Mouse (Mus musculus) liver, embryonic 16.5 days (tissue): ENCODE data around the gene Ednra. TPM values are rescaled to one million over a fixed set of nuclear protein-coding genes. Genes with fewer than 3 reads are reported as not detected.

Experiments used
- ATAC-seq: fragments of 200-750 bp; cut with Nextera tagmentation; 2 replicates; pipeline ENCODE4 v1.8.0; 2017; ENCODE audit warnings: low read depth, mild to moderate bottlenecking, moderate number of reproducible peaks, moderate library complexity
- H3K27ac ChIP-seq: fragments of 300-500 bp; sonication (generic); 2 replicates; pipeline ENCODE4 v1.5.1; 2014; ENCODE audit warnings: mild to moderate bottlenecking, low read length
- H3K27me3 ChIP-seq: fragments of 300-500 bp; sonication (generic); 2 replicates; pipeline ENCODE4 v1.6.1; 2014; ENCODE audit warnings: low read depth, low read length, mixed read lengths; ENCODE audit not compliant: control insufficient read depth, insufficient read depth
- H3K36me3 ChIP-seq: fragments of 300-500 bp; sonication (generic); 2 replicates; pipeline ENCODE4 v1.6.1; 2014; ENCODE audit warnings: mild to moderate bottlenecking; ENCODE audit not compliant: control insufficient read depth, insufficient read depth
- H3K4me1 ChIP-seq: fragments of 300-500 bp; sonication (generic); 2 replicates; pipeline ENCODE4 v1.6.1; 2014; ENCODE audit warnings: low read depth, low read length, mixed read lengths; ENCODE audit not compliant: control insufficient read depth
- H3K4me2 ChIP-seq: fragments of 300-500 bp; sonication (generic); 2 replicates; pipeline ENCODE4 v1.6.1; 2014; ENCODE audit warnings: low read depth, low read length, mixed read lengths
- H3K4me3 ChIP-seq: fragments of 300-500 bp; sonication (generic); 2 replicates; pipeline ENCODE4 v1.5.1; 2014; ENCODE audit warnings: low read depth, mild to moderate bottlenecking, low read length
- H3K9ac ChIP-seq: fragments of 300-500 bp; sonication (generic); 2 replicates; pipeline ENCODE4 v1.6.1; 2014; ENCODE audit warnings: low read depth, low read length
- H3K9me3 ChIP-seq: fragments of 300-500 bp; sonication (generic); replicated peaks from 2 replicates; pipeline ENCODE4 v1.6.1; 2016; ENCODE audit warnings: low read length; ENCODE audit not compliant: control insufficient read depth
- WGBS: fragments of 180-500 bp; shearing (Covaris S2); extraction: QIAGEN DNeasy Blood & Tissue Kit; methylation state at CpG from one replicate; pipeline ENCODE4 v1.1.7; 2014; ENCODE audit not compliant: insufficient replicate concordance; 5-methylcytosine and 5-hydroxymethylcytosine counted together
- polyA plus RNA-seq: library from polyadenylated mRNA; unstranded; fragments of >200 nt; fragmentation: Nextera tagmentation; extraction: Ambion mirVana; gene quantifications from 2 replicates; pipeline ENCODE4 v1.2.1, GENCODE M21; 2015

The Ednra gene
- polyA plus RNA-seq, 1 experiment from 2014 or later: 3.4 TPM

DNA sequence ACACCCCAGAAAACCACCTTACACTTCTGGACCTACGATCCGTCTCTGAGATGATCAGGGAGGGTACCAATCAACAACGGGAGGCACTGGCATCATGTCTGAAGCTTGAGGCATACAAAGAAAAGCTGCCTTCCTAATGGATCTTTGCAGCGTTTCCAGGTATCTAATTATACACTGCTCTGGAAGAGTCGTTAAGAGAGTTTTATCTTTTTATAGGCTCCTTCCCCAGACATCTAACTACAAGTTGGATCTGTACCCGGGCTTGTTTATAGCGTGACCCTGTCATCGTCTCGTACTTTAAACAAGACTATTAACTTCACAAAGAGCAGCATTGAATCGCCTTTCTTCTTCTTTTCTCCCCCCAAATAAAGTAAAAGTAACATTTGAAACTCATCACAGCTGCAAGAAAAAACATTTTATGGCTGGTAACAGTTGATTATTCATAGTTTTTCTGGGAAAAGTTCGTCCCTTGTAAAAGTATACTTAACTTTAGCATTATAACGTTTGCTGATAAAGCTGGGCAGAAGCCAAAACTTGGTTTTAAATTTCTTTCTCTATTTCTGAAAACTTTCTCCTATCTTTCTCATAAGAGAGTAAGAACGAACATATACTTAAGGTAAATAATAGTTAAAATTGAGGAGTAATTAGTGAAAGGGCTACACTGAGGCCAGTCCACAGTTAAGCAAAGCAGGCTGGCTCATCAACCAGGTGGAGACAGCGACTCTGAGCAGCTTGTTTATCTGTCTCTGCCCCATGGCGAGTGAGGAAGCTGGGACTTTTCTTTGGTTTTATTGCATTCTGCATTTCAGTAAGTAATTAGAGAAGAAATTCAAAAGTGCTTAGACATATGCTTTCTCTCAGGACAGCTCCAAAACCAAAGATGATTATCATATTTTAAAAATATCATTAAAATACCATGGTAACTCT lies 42.0 kb downstream of the Ednra start:
- H3K4me1 ChIP-seq: no peaks in the 10 kb centered on the region
- ATAC-seq: no peak
- no peaks in the 10 kb centered on the region for H3K9me3 ChIP-seq
- WGBS: 36% methylated on average over 15 of the region's 15 CpGs
- H3K4me2 ChIP-seq: no peak overlapping the region
- no peak overlapping the region for H3K9ac ChIP-seq
- no peaks in the 10 kb centered on the region for H3K36me3 ChIP-seq
- no peak overlapping the region for H3K27ac ChIP-seq
- no peak overlapping the region for H3K4me3 ChIP-seq
- H3K27me3 ChIP-seq: no peaks in the 10 kb centered on the region

DNA sequence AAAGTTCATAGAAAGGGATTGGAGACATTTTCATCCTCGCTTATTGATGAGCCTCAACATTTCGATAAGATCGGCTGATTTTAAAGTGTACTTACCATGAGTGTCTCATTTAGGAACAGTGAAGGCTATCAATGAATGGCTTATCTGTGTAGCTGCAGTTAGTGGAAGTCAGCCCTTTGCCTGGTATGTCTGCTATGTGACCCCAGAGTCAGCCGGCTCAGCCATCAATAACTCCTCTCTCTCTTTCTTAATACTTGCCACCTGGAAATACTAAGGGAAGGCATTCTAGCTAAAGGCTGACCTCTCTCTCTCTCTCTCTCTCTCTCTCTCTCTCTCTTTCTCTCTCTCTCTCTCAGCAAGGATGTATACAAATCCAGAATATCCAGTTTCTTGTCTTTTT lies 52.2 kb downstream of the Ednra start:
- Histone ChIP-seq H3K4me1 (no peaks in the 10 kb centered on the region), H3K27ac (no peak overlapping the region), H3K4me2 (no peak overlapping the region), H3K9ac (no peak overlapping the region), H3K9me3 (no peaks in the 10 kb centered on the region), H3K36me3 (no peaks in the 10 kb centered on the region), H3K27me3 (no peaks in the 10 kb centered on the region), H3K4me3 (no peak overlapping the region)
- WGBS: 74% methylated on average over 4 of the region's 4 CpGs
- no peak for ATAC-seq

DNA sequence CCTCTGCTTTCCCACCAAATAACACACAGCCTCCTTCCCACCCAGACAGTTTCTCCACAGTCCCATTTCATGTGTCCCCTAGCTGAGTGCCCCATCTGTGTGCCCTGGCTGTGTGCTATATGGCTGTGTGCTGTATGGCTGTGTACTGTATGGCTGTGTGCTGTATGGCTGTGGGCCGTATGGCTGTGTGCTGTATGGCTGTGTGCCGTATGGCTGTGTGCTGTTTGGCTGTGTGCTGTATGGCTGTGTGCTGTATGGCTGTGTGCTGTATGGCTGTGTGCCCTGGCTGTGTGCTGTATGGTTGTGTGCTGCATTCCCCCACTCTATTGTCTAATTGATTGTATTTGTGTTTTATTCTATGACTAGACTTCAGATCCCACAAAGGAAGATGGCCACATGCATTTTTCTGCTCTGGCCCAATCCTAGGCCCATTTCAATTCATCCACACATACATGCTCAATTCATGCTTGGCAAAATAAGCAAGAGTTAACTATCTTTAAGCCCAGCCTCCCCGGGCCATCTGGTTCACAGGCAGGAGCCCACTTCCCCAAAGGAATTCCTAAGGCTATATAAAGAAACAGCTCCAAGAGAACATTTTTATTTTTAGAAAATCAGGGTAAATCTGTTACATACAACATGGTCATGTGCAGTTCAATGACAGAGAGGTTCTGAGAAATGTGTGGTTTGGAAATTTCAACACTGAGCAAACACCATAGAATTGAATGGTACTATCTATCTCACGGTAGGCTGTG lies 53.5 kb downstream of the Ednra start:
- ATAC-seq: no peak

DNA sequence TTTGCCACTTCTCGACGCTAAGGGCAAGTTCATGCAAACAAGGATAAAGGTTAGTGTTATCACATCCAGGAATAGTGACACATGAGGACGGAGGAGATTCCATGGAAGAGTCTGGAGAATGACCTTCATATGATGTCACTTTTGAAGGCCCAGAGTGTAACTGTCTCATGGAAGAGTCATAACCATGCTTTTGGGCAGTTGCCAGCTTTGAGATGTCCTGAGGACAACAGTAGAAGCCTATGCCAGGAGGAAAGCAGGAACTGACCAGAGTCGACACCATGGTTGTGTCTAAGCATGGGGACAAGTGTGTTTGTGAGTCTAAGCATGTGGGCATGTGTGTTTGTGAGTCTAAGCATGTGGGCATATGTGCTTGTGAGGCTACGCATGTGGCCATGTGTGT lies 56.3 kb downstream of the Ednra start:
- 60% methylated on average over 5 of the region's 5 CpGs for WGBS
- no peaks in the 10 kb centered on the region for H3K9me3 ChIP-seq
- no peaks in the 10 kb centered on the region for H3K27me3 ChIP-seq
- H3K4me2 ChIP-seq: no peak overlapping the region
- H3K4me3 ChIP-seq: no peak overlapping the region
- no peaks in the 10 kb centered on the region for H3K36me3 ChIP-seq
- no peak overlapping the region for H3K27ac ChIP-seq
- ATAC-seq: no peak
- no peaks in the 10 kb centered on the region for H3K4me1 ChIP-seq
- H3K9ac ChIP-seq: no peak overlapping the region

More for the DNA sequence above, 53.5 kb downstream of the Ednra start:
- Histone ChIP-seq H3K4me1 (no peaks in the 10 kb centered on the region), H3K4me2 (no peak overlapping the region), H3K9me3 (no peaks in the 10 kb centered on the region), H3K4me3 (no peak overlapping the region), H3K36me3 (no peaks in the 10 kb centered on the region), H3K9ac (no peak overlapping the region), H3K27ac (no peak overlapping the region), H3K27me3 (no peaks in the 10 kb centered on the region)
- WGBS: 64% methylated on average over 4 of the region's 4 CpGs

- Histone ChIP-seq H3K4me2 (no peak overlapping the region), H3K9ac (no peak overlapping the region), H3K36me3 (no peaks in the 10 kb centered on the region), H3K4me1 (no peaks in the 10 kb centered on the region), H3K4me3 (no peak overlapping the region), H3K27me3 (no peaks in the 10 kb centered on the region), H3K9me3 (no peaks in the 10 kb centered on the region), H3K27ac (no peak overlapping the region)
- no peak for ATAC-seq
- WGBS: 78% methylated on average over 13 of the region's 13 CpGs
Observed at GRCm38 (mm10) chr8:77664901-77665300, 59.4 kb downstream of the Ednra start.

GRCm38 (mm10) chr8:77659534-77660080 lies 64.7 kb downstream of the Ednra start:
- Histone ChIP-seq H3K9me3 (no peaks in the 10 kb centered on the region), H3K27me3 (no peaks in the 10 kb centered on the region), H3K4me2 (no peak overlapping the region), H3K36me3 (no peaks in the 10 kb centered on the region), H3K9ac (no peak overlapping the region), H3K27ac (no peak overlapping the region), H3K4me1 (no peaks in the 10 kb centered on the region), H3K4me3 (no peak overlapping the region)
- ATAC-seq: no peak
- 53% methylated on average over 4 of the region's 4 CpGs for WGBS

GRCm38 (mm10) chr8:77658356-77658755 lies 65.9 kb downstream of the Ednra start:
- no peaks in the 10 kb centered on the region for H3K27me3 ChIP-seq
- no peaks in the 10 kb centered on the region for H3K4me1 ChIP-seq
- no peak overlapping the region for H3K4me2 ChIP-seq
- 56% methylated on average over 3 of the region's 3 CpGs for WGBS
- H3K9me3 ChIP-seq: no peaks in the 10 kb centered on the region
- H3K9ac ChIP-seq: no peak overlapping the region
- no peak overlapping the region for H3K27ac ChIP-seq
- no peak for ATAC-seq
- no peaks in the 10 kb centered on the region for H3K36me3 ChIP-seq
- no peak overlapping the region for H3K4me3 ChIP-seq

DNA sequence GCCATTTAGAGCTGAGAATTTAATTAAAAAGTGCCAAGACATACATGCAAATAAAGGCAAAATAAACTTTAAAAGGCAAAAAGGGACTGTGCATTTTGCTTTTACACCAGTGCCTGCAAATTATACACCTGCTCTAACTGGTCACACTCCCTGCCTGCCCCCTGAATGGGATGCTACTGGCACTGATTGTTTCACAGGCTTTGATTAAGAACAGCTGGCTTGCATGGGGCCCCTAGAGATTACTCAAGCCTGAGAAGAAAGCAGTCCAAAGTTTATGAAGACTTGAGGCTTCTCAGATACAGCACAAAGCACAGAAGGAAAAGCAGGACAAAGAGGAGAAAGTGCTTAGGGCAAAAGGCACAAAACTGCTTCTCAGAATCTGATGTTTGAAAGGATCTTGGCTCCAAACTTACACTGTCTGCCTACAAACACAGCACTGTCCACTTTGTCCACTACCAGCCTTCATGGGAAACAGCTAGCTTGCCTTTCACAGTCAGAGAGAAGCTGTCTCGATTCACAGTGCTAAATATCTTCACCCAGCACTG lies 73.5 kb downstream of the Ednra start:
- Histone ChIP-seq H3K4me1 (no peaks in the 10 kb centered on the region), H3K27ac (no peak overlapping the region), H3K4me2 (no peak overlapping the region), H3K27me3 (no peaks in the 10 kb centered on the region), H3K9ac (no peak overlapping the region), H3K4me3 (no peak overlapping the region), H3K36me3 (no peaks in the 10 kb centered on the region), H3K9me3 (no peaks in the 10 kb centered on the region)
- 63% methylated on average over 1 of the region's 1 CpGs for WGBS
- ATAC-seq: no peak
